Mouse (Mus musculus) liver, embryonic 14.5 days (tissue): ENCODE measurements around the gene Capzb. TPM values are rescaled to one million over a fixed set of nuclear protein-coding genes. Genes with fewer than 3 reads are reported as not detected.

Experiments
- ATAC-seq: fragments of 200-750 bp; cut with Nextera tagmentation; 2 replicates; pipeline ENCODE4 v1.8.0; 2017; ENCODE audit warnings: moderate number of reproducible peaks, mild to moderate bottlenecking, moderate library complexity; ENCODE audit not compliant: insufficient read depth
- DNase-seq, 3 experiments: peaks; one replicate each; pipeline ENCODE4 v3.0.0-alpha.2; 2012 to 2013; ENCODE audit warnings: low read depth in 3 of 3, low spot score in 3 of 3
- H3K27ac ChIP-seq: fragments of 300-500 bp; sonication (generic); 2 replicates; pipeline ENCODE4 v1.5.1; 2014; ENCODE audit warnings: moderate library complexity, mild to moderate bottlenecking, control low read depth, inconsistent platforms
- H3K27me3 ChIP-seq: fragments of 300-500 bp; sonication (generic); 2 replicates; pipeline ENCODE4 v1.6.1; 2014; ENCODE audit warnings: mild to moderate bottlenecking, low read length, moderate library complexity; ENCODE audit not compliant: control insufficient read depth, insufficient read depth
- H3K36me3 ChIP-seq: fragments of 300-500 bp; sonication (generic); replicated peaks from 2 replicates; pipeline ENCODE4 v1.6.1; 2014; ENCODE audit warnings: low read depth; ENCODE audit not compliant: control insufficient read depth, insufficient read depth
- H3K4me1 ChIP-seq, 2 experiments: fragments of 200-500 bp in 1 of 2; fragments of 300-500 bp in 1 of 2; sonication (generic) in 1 of 2; replicated peaks; 2 replicates each; pipeline ENCODE4 v1.6.1; 2012 to 2014; ENCODE audit warnings: antibody characterized with exemption in 1 of 2, inconsistent platforms in 1 of 2, low read length in 1 of 2; ENCODE audit not compliant: control insufficient read depth in 2 of 2, insufficient read depth in 2 of 2
- H3K4me2 ChIP-seq: fragments of 300-500 bp; sonication (generic); 2 replicates; pipeline ENCODE4 v1.6.1; 2014; ENCODE audit warnings: low read depth, mild to moderate bottlenecking, control low read depth, moderate library complexity
- H3K4me3 ChIP-seq, 2 experiments: fragments of 200-500 bp in 1 of 2; fragments of 300-500 bp in 1 of 2; sonication (generic) in 1 of 2; 2 replicates each; pipeline ENCODE4 v1.5.1; 2012 to 2014; ENCODE audit warnings: low read depth in 2 of 2, low read length in 2 of 2, mild to moderate bottlenecking in 2 of 2, control low read depth in 1 of 2, inconsistent platforms in 1 of 2, moderate library complexity in 1 of 2; ENCODE audit not compliant: insufficient read depth in 1 of 2
- H3K9ac ChIP-seq: fragments of 300-500 bp; sonication (generic); replicated peaks from 2 replicates; pipeline ENCODE4 v1.6.1; 2014; ENCODE audit warnings: mild to moderate bottlenecking, control low read depth, moderate library complexity
- H3K9me3 ChIP-seq: fragments of 300-500 bp; sonication (generic); 2 replicates; pipeline ENCODE4 v1.6.1; 2016; ENCODE audit warnings: low read length, mixed read lengths; ENCODE audit not compliant: control insufficient read depth
- CTCF ChIP-seq: IDR thresholded peaks from 2 replicates; pipeline ENCODE4 v1.5.1; 2016; ENCODE audit warnings: antibody characterized with exemption, low read depth, control low read depth
- EP300 ChIP-seq: IDR thresholded peaks from 2 replicates; pipeline ENCODE4 v1.6.1; 2016; ENCODE audit warnings: antibody characterized with exemption, low read depth
- WGBS: fragments of 180-500 bp; shearing (Covaris S2); extraction: QIAGEN DNeasy Blood & Tissue Kit; methylation state at CpG from one replicate; pipeline ENCODE4 v1.1.7; 2014; ENCODE audit not compliant: insufficient replicate concordance; 5-methylcytosine and 5-hydroxymethylcytosine counted together
- polyA plus RNA-seq, 2 experiments: library from polyadenylated mRNA; depleted of rRNA in 1 of 2; stranded (reverse) in 1 of 2; unstranded in 1 of 2; fragments of >200 nt; fragmentation: Nextera tagmentation in 1 of 2; extraction: Ambion mirVana in 1 of 2; gene quantifications; 2 replicates each; pipeline versions ENCODE4 v1.2.1 to v1.2.3; 2012 to 2014

Gene Capzb
- polyA plus RNA-seq, 2 experiments = 63.0 to 110 TPM

GRCm38 (mm10) chr4:139268242-139268641, 75.5 kb downstream of the Capzb start:
- ATAC-seq (no peak), DNase-seq (no peak)
- TF ChIP-seq EP300 (no peak), CTCF (no peak)
- Histone ChIP-seq H3K27ac (no peak overlapping the region), H3K9me3 (no peaks in the 10 kb centered on the region), H3K4me1 (no peaks in the 10 kb centered on the region), H3K36me3 (no peaks in the 10 kb centered on the region; the same call in 1 of the 2 replicates), H3K4me3 (no peak overlapping the region), H3K27me3 (no peaks in the 10 kb centered on the region), H3K4me2 (no peak overlapping the region), H3K9ac (no peak overlapping the region)
- 66% methylated on average over 1 of the region's 1 CpGs for WGBS

- ATAC-seq (no peak), DNase-seq (no peak)
- H3K4me2 ChIP-seq = no peak overlapping the region
- H3K36me3 ChIP-seq = no peaks in the 10 kb centered on the region; the same call in 1 of the 2 replicates
- no peaks in the 10 kb centered on the region for H3K27me3 ChIP-seq
- no peak for TF ChIP-seq EP300
- TF ChIP-seq CTCF = no peak
- no peak overlapping the region for H3K9ac ChIP-seq
- no peaks in the 10 kb centered on the region for H3K4me1 ChIP-seq
- 77% methylated on average over 3 of the region's 3 CpGs for WGBS
- no peaks in the 10 kb centered on the region for H3K9me3 ChIP-seq
- H3K27ac ChIP-seq = no peak overlapping the region
- no peak overlapping the region for H3K4me3 ChIP-seq
Observed at GRCm38 (mm10) chr4:139270168-139270567, 77.5 kb downstream of the Capzb start.

- Histone ChIP-seq H3K4me3 (no peak overlapping the region), H3K27ac (no peak overlapping the region), H3K4me1 (no peaks in the 10 kb centered on the region), H3K27me3 (no peaks in the 10 kb centered on the region), H3K36me3 (no peaks in the 10 kb centered on the region; the same call in 1 of the 2 replicates), H3K9me3 (no peaks in the 10 kb centered on the region), H3K9ac (no peak overlapping the region), H3K4me2 (no peak overlapping the region)
- TF ChIP-seq EP300 = no peak
- TF ChIP-seq CTCF = no peak
- 84% methylated on average over 9 of the region's 9 CpGs for WGBS
- no peak for ATAC-seq
- DNase-seq = no peak
Observed at GRCm38 (mm10) chr4:139271562-139271961, 78.9 kb downstream of the Capzb start.

- no peaks in the 10 kb centered on the region for H3K27me3 ChIP-seq
- TF ChIP-seq CTCF (no peak), EP300 (no peak)
- H3K36me3 ChIP-seq = no peaks in the 10 kb centered on the region; the same call in 1 of the 2 replicates
- no peak overlapping the region for H3K4me2 ChIP-seq
- DNase-seq (no peak), ATAC-seq (no peak)
- 82% methylated on average over 10 of the region's 10 CpGs for WGBS
- H3K4me3 ChIP-seq = no peak overlapping the region
- H3K4me1 ChIP-seq = no peaks in the 10 kb centered on the region
- no peak overlapping the region for H3K9ac ChIP-seq
- H3K27ac ChIP-seq = no peak overlapping the region
- no peaks in the 10 kb centered on the region for H3K9me3 ChIP-seq
Observed at GRCm38 (mm10) chr4:139272951-139273680, 80.4 kb downstream of the Capzb start.

- ATAC-seq (no peak), DNase-seq (no peak)
- Histone ChIP-seq H3K27me3 (no peaks in the 10 kb centered on the region), H3K4me2 (no peak overlapping the region), H3K4me1 (no peaks in the 10 kb centered on the region), H3K27ac (no peak overlapping the region), H3K9ac (no peak overlapping the region), H3K4me3 (no peak overlapping the region), H3K9me3 (no peaks in the 10 kb centered on the region), H3K36me3 (no peaks in the 10 kb centered on the region; the same call in 1 of the 2 replicates)
- WGBS = 77% methylated on average over 7 of the region's 7 CpGs
- no peak for TF ChIP-seq EP300
- TF ChIP-seq CTCF = no peak
Observed at GRCm38 (mm10) chr4:139274573-139274972, 81.9 kb downstream of the Capzb start.
